Mouse (Mus musculus) stomach, postnatal 0 days (tissue): Measurements from ENCODE around the gene Usp49.

Experiments
- CTCF ChIP-seq: IDR thresholded peaks from 2 replicates; pipeline ENCODE4 v1.5.1; 2016; ENCODE audit warnings: antibody characterized with exemption, low read depth, mild to moderate bottlenecking, moderate library complexity
- EP300 ChIP-seq: optimal IDR thresholded peaks from 2 replicates; pipeline ENCODE3; 2016; ENCODE audit warnings: antibody characterized with exemption

DNA sequence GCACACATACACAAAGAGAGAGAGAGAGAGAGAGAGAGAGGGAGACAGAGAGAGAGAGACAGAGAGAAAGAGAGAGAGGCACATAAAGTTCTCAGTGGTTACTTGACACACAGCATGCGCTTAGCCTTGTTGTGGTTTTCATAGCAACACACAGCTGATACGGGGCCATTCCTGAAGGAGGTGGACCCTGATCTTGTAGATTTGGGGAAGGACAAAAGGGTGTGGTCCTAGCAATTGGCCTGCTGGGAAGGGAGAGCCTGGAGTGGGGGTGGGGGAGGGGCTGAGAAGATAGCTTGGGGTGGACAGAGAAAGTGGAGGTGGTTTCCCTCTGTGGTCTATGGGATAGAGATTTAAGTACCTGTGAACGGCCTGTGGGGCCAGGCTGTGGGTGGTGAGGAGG lies 79.5 kb downstream of the Usp49 start:
- TF ChIP-seq CTCF = no peak
- no peak for TF ChIP-seq EP300
